Mouse (Mus musculus): ENCODE data around the gene Prrx2.

Gene Prrx2

GRCm38 (mm10) chr2:30834373-30835022 lies at the start of gene Prrx2:
Gene Prrx2 (plus strand): TSS chr2:30834972.
- DNase-seq = no peak

GRCm38 (mm10) chr2:30787466-30787865 lies 47.3 kb upstream of the Prrx2 start:
- DNase-seq = no peak

- DNase-seq = no peak
These were observed 42.7 kb upstream of the Prrx2 start for GRCm38 (mm10) chr2:30792061-30792460.

GRCm38 (mm10) chr2:30794179-30795108 lies 40.3 kb upstream of the Prrx2 start:
- peak; percentile 95 to 99 for DNase-seq

GRCm38 (mm10) chr2:30795271-30795888 lies 39.4 kb upstream of the Prrx2 start:
- DNase-seq = no peak

- DNase-seq = peak in 1 of 2 experiments; percentile 21
These were observed 38.9 kb upstream of the Prrx2 start for GRCm38 (mm10) chr2:30795889-30796275.

- peak; percentile 35 to 50 for DNase-seq
These were observed 38.4 kb upstream of the Prrx2 start for GRCm38 (mm10) chr2:30796382-30796781.

GRCm38 (mm10) chr2:30799456-30799855 lies 35.3 kb upstream of the Prrx2 start:
- no peak for DNase-seq

- DNase-seq = no peak
These were observed 34.1 kb upstream of the Prrx2 start for GRCm38 (mm10) chr2:30800671-30801066.

- peak in 1 of 2 experiments; percentile 29 for DNase-seq
These were observed 33.5 kb upstream of the Prrx2 start for GRCm38 (mm10) chr2:30801067-30801852.

GRCm38 (mm10) chr2:30803604-30804003 lies 31.2 kb upstream of the Prrx2 start, which contains the start of gene 1700001O22Rik:
Gene 1700001O22Rik (minus strand): TSS chr2:30803661.
- DNase-seq = no peak

- no peak for DNase-seq
These were observed 28.8 kb upstream of the Prrx2 start for GRCm38 (mm10) chr2:30805983-30806382.

GRCm38 (mm10) chr2:30807147-30807647 lies 27.6 kb upstream of the Prrx2 start:
- no peak for DNase-seq

- DNase-seq = peak; percentile 89 to 94
These were observed 27.0 kb upstream of the Prrx2 start, which contains the start of gene Ntmt1 for GRCm38 (mm10) chr2:30807648-30808295. Gene Ntmt1 (plus strand): TSS chr2:30807826.

GRCm38 (mm10) chr2:30808296-30808655 lies 26.5 kb upstream of the Prrx2 start:
- DNase-seq = no peak

- no peak for DNase-seq
These were observed 25.3 kb upstream of the Prrx2 start for GRCm38 (mm10) chr2:30809503-30809902.

- no peak for DNase-seq
These were observed 24.2 kb upstream of the Prrx2 start for GRCm38 (mm10) chr2:30810573-30810972.

- no peak for DNase-seq
These were observed 18.4 kb upstream of the Prrx2 start for GRCm38 (mm10) chr2:30816383-30816782.

- DNase-seq = no peak
These were observed 14.9 kb upstream of the Prrx2 start for GRCm38 (mm10) chr2:30819873-30820272.

- DNase-seq = no peak
These were observed 13.7 kb upstream of the Prrx2 start for GRCm38 (mm10) chr2:30821073-30821472.

- no peak for DNase-seq
These were observed 12.3 kb upstream of the Prrx2 start for GRCm38 (mm10) chr2:30822460-30822859.
